Mouse (Mus musculus): ENCODE results near the gene Tnfrsf21. TPM values are rescaled to one million over a fixed set of nuclear protein-coding genes. Genes with fewer than 3 reads are reported as not detected.

Tnfrsf21 gene
- polyA plus RNA-seq, 1 experiment from 2014 or later, result 23.6 TPM

GRCm38 (mm10) chr17:43135398-43136265 lies 119.3 kb downstream of the Tnfrsf21 start:
- Histone ChIP-seq H3K4me2 (replicated peaks) (no peak overlapping the region), H3K9ac (no peak overlapping the region), H3K4me3 (no peak overlapping the region), H3K36me3 (no peaks in the 10 kb centered on the region), H3K27me3 (no peaks in the 10 kb centered on the region), H3K9me3 (no peaks in the 10 kb centered on the region), H3K27ac (no peak overlapping the region), H3K4me1 (0 out of 2 replicates have a peak, but pooled peaks cover 5% of the 10 kb centered on the region)
- no peak for ATAC-seq (ENCODE audit: low FRiP score, low read depth)
- WGBS, result 56% methylated on average over 7 of the region's 7 CpGs

GRCm38 (mm10) chr17:43136720-43137119 lies 120.4 kb downstream of the Tnfrsf21 start:
- H3K36me3 ChIP-seq, result no peaks in the 10 kb centered on the region
- H3K4me3 ChIP-seq, result no peak overlapping the region
- WGBS, result 67% methylated on average over 4 of the region's 4 CpGs
- 0 out of 2 replicates have a peak, but pooled peaks cover 5% of the 10 kb centered on the region for H3K4me1 ChIP-seq
- no peak overlapping the region for H3K9ac ChIP-seq
- H3K27ac ChIP-seq, result no peak overlapping the region
- H3K9me3 ChIP-seq, result no peaks in the 10 kb centered on the region
- no peak for ATAC-seq (ENCODE audit: low FRiP score, low read depth)
- no peak overlapping the region for H3K4me2 ChIP-seq (replicated peaks)
- H3K27me3 ChIP-seq, result no peaks in the 10 kb centered on the region

- Histone ChIP-seq H3K4me3 (no peak overlapping the region), H3K27me3 (no peaks in the 10 kb centered on the region), H3K27ac (no peak overlapping the region), H3K4me1 (0 out of 2 replicates have a peak, but pooled peaks cover 5% of the 10 kb centered on the region), H3K9ac (no peak overlapping the region), H3K9me3 (no peaks in the 10 kb centered on the region), H3K4me2 (replicated peaks) (no peak overlapping the region), H3K36me3 (no peaks in the 10 kb centered on the region)
- WGBS, result 92% methylated on average over 9 of the region's 9 CpGs
- no peak for ATAC-seq (ENCODE audit: low FRiP score, low read depth)
Measured at GRCm38 (mm10) chr17:43137838-43138237, 121.5 kb downstream of the Tnfrsf21 start.

- no peaks in the 10 kb centered on the region for H3K9me3 ChIP-seq
- H3K4me2 ChIP-seq (replicated peaks), result no peak overlapping the region
- 78% methylated on average over 7 of the region's 7 CpGs for WGBS
- no peak overlapping the region for H3K27ac ChIP-seq
- H3K4me1 ChIP-seq, result 0 out of 2 replicates have a peak, but pooled peaks cover 5% of the 10 kb centered on the region
- no peaks in the 10 kb centered on the region for H3K27me3 ChIP-seq
- no peak for ATAC-seq (ENCODE audit: low FRiP score, low read depth)
- H3K4me3 ChIP-seq, result no peak overlapping the region
- H3K9ac ChIP-seq, result no peak overlapping the region
- no peaks in the 10 kb centered on the region for H3K36me3 ChIP-seq
Measured at GRCm38 (mm10) chr17:43138356-43138755, 122.0 kb downstream of the Tnfrsf21 start.

Other genes starting within 250 kb of the Tnfrsf21 start
- 17.9 and 18.5 TPM in 2 replicates for gene Cd2ap, start 139.9 kb upstream of the Tnfrsf21 start, polyA plus RNA-seq (2015; fragmentation: Nextera tagmentation; extraction: Ambion mirVana)

Data from limb, embryonic 13.5 days (tissue).